Mouse (Mus musculus): ENCODE data around the gene Acox3.

DNA sequence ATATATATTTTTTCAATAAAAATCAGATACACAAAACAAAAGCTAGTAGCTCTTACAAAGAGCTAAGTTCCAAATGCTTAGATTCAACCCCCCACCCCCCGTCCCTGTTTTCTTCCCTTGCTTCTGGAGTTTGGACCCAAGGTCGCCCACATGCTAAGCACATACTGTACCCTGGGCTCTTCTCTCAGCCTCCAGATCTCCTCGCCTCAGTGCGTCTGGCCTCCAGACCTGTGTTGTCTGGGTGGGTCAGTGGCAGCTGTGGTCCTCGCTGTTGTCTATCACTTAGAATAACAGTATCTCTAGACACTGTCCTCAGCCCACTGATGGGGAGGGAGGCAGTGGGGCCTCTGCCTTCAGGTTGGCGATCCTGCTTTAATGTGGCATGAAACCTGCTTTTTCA is 10.4 kb downstream of the Acox3 start:
- no peak for TF ChIP-seq CTCF (IDR thresholded peaks at IDR 0.05; ENCODE audit: low read depth)
- no peak for TF ChIP-seq EP300 (optimal IDR thresholded peaks at IDR 0.05)
